Mouse (Mus musculus) limb, embryonic 14.5 days (tissue): ENCODE data around the gene Tpmt. TPM values are rescaled to one million over a fixed set of nuclear protein-coding genes. Genes with fewer than 3 reads are reported as not detected.

Source experiments
- ATAC-seq: fragments of 200-750 bp; cut with Nextera tagmentation; 2 replicates; pipeline ENCODE4 v1.8.0; 2017; ENCODE audit warnings: low read depth, moderate number of reproducible peaks, moderate TSS enrichment; ENCODE audit not compliant: low FRiP score
- DNase-seq: peaks from one replicate; pipeline ENCODE4 v3.0.0-alpha.2; 2015; ENCODE audit warnings: low spot score
- H3K27ac ChIP-seq: fragments of 300-500 bp; sonication (generic); replicated peaks from 2 replicates; pipeline ENCODE4 v1.5.1; 2014; ENCODE audit warnings: low read depth, mild to moderate bottlenecking, low read length, moderate library complexity, mixed read lengths
- H3K27me3 ChIP-seq: fragments of 300-500 bp; sonication (generic); 2 replicates; pipeline ENCODE4 v1.6.1; 2014; ENCODE audit warnings: low read length, mixed read lengths; ENCODE audit not compliant: control insufficient read depth, insufficient read depth
- H3K36me3 ChIP-seq: fragments of 300-500 bp; sonication (generic); 2 replicates; pipeline ENCODE4 v1.6.1; 2014; ENCODE audit warnings: mild to moderate bottlenecking, low read length, moderate library complexity, mixed read lengths; ENCODE audit not compliant: control insufficient read depth, insufficient read depth
- H3K4me1 ChIP-seq: fragments of 300-500 bp; sonication (generic); 2 replicates; pipeline ENCODE4 v1.6.1; 2014; ENCODE audit warnings: antibody characterized with exemption, low read length, mixed read lengths; ENCODE audit not compliant: control insufficient read depth, insufficient read depth
- H3K4me2 ChIP-seq: fragments of 300-500 bp; sonication (generic); replicated peaks from 2 replicates; pipeline ENCODE4 v1.6.1; 2014; ENCODE audit warnings: low read depth, mild to moderate bottlenecking, low read length, moderate library complexity; ENCODE audit not compliant: severe bottlenecking
- H3K4me3 ChIP-seq: fragments of 300-500 bp; sonication (generic); replicated peaks from 2 replicates; pipeline ENCODE4 v1.5.1; 2014; ENCODE audit warnings: low read length
- H3K9ac ChIP-seq: fragments of 300-500 bp; sonication (generic); 2 replicates; pipeline ENCODE4 v1.6.1; 2014; ENCODE audit warnings: mild to moderate bottlenecking, low read depth, low read length, moderate library complexity; ENCODE audit not compliant: severe bottlenecking
- H3K9me3 ChIP-seq: fragments of 300-500 bp; sonication (generic); 2 replicates; pipeline ENCODE4 v1.6.1; 2016; ENCODE audit warnings: low read length; ENCODE audit not compliant: control insufficient read depth
- POLR2A ChIP-seq: fragments of 200-500 bp; IDR thresholded peaks from 2 replicates; pipeline ENCODE4 v1.8.0; 2012; ENCODE audit warnings: inconsistent platforms, mild to moderate bottlenecking, moderate library complexity, borderline replicate concordance; ENCODE audit not compliant: insufficient read depth, insufficient read length; ENCODE audit errors: extremely low read depth
- WGBS: fragments of 180-500 bp; shearing (Covaris S2); extraction: QIAGEN DNeasy Blood & Tissue Kit; methylation state at CpG from one replicate; pipeline ENCODE4 v1.1.7; 2014; 5-methylcytosine and 5-hydroxymethylcytosine counted together
- polyA plus RNA-seq, 2 experiments: library from polyadenylated mRNA; depleted of rRNA in 1 of 2; stranded (reverse) in 1 of 2; unstranded in 1 of 2; fragments of >200 nt; fragmentation: Nextera tagmentation in 1 of 2; extraction: Ambion mirVana in 1 of 2; gene quantifications; 2 replicates each; pipeline versions ENCODE4 v1.2.1 to v1.2.3; 2012 to 2014

Tpmt gene
- polyA plus RNA-seq, 2 experiments, result 13.0 to 17.3 TPM

GRCm38 (mm10) chr13:47077367-47077766 is 32.8 kb upstream of the Tpmt start:
- DNase-seq, result no peak
- H3K9ac ChIP-seq, result no peak overlapping the region
- no peaks in the 10 kb centered on the region for H3K4me1 ChIP-seq
- H3K27ac ChIP-seq, result no peak overlapping the region
- no peak overlapping the region for H3K4me2 ChIP-seq
- H3K27me3 ChIP-seq, result no peaks in the 10 kb centered on the region
- no peak for TF ChIP-seq POLR2A
- ATAC-seq, result no peak
- no peak overlapping the region for H3K4me3 ChIP-seq
- 0 out of 2 replicates have a peak, but pooled peaks cover 3% of the 10 kb centered on the region for H3K9me3 ChIP-seq
- peaks cover 32% of the 10 kb centered on the region for H3K36me3 ChIP-seq

- no peak overlapping the region for H3K27ac ChIP-seq
- H3K9ac ChIP-seq, result no peak overlapping the region
- no peak for DNase-seq
- peaks cover 31% of the 10 kb centered on the region for H3K36me3 ChIP-seq
- 77% methylated on average over 5 of the region's 5 CpGs for WGBS
- no peaks in the 10 kb centered on the region for H3K27me3 ChIP-seq
- no peak overlapping the region for H3K4me2 ChIP-seq
- no peak overlapping the region for H3K4me3 ChIP-seq
- TF ChIP-seq POLR2A, result no peak
- H3K9me3 ChIP-seq, result 0 out of 2 replicates have a peak, but pooled peaks cover 3% of the 10 kb centered on the region
- no peak for ATAC-seq
- H3K4me1 ChIP-seq, result no peaks in the 10 kb centered on the region
Observed at GRCm38 (mm10) chr13:47076156-47076555, 31.6 kb upstream of the Tpmt start.

- DNase-seq (no peak), ATAC-seq (no peak)
- Histone ChIP-seq H3K4me1 (no peaks in the 10 kb centered on the region), H3K4me3 (no peak overlapping the region), H3K9me3 (no peaks in the 10 kb centered on the region), H3K36me3 (peaks cover 14% of the 10 kb centered on the region), H3K27me3 (no peaks in the 10 kb centered on the region), H3K27ac (no peak overlapping the region), H3K9ac (no peak overlapping the region), H3K4me2 (no peak overlapping the region)
- TF ChIP-seq POLR2A, result no peak
- 94% methylated on average over 5 of the region's 5 CpGs for WGBS
Observed at GRCm38 (mm10) chr13:47072484-47072883, 27.9 kb upstream of the Tpmt start.

GRCm38 (mm10) chr13:47071871-47072270 is 27.3 kb upstream of the Tpmt start:
- H3K9ac ChIP-seq, result no peak overlapping the region
- H3K4me1 ChIP-seq, result no peaks in the 10 kb centered on the region
- no peaks in the 10 kb centered on the region for H3K27me3 ChIP-seq
- no peak for ATAC-seq
- WGBS, result 94% methylated on average over 13 of the region's 13 CpGs
- TF ChIP-seq POLR2A, result no peak
- H3K4me3 ChIP-seq, result no peak overlapping the region
- no peak overlapping the region for H3K4me2 ChIP-seq
- peaks cover 20% of the 10 kb centered on the region for H3K36me3 ChIP-seq
- no peak overlapping the region for H3K27ac ChIP-seq
- DNase-seq, result no peak
- no peaks in the 10 kb centered on the region for H3K9me3 ChIP-seq

- Histone ChIP-seq H3K4me3 (no peak overlapping the region), H3K4me2 (no peak overlapping the region), H3K27ac (no peak overlapping the region), H3K36me3 (peaks cover 23% of the 10 kb centered on the region), H3K9me3 (no peaks in the 10 kb centered on the region), H3K27me3 (no peaks in the 10 kb centered on the region), H3K4me1 (no peaks in the 10 kb centered on the region), H3K9ac (no peak overlapping the region)
- WGBS, result 59% methylated on average over 15 of the region's 15 CpGs
- ATAC-seq, result no peak
- DNase-seq, result no peak
- TF ChIP-seq POLR2A, result no peak
Observed at GRCm38 (mm10) chr13:47070329-47071080, 26.0 kb upstream of the Tpmt start.

- no peak overlapping the region for H3K4me2 ChIP-seq
- H3K27me3 ChIP-seq, result no peaks in the 10 kb centered on the region
- H3K4me3 ChIP-seq, result no peak overlapping the region
- H3K4me1 ChIP-seq, result no peaks in the 10 kb centered on the region
- DNase-seq (no peak), ATAC-seq (no peak)
- peaks cover 39% of the 10 kb centered on the region for H3K36me3 ChIP-seq
- 92% methylated on average over 6 of the region's 6 CpGs for WGBS
- no peak overlapping the region for H3K9ac ChIP-seq
- TF ChIP-seq POLR2A, result no peak
- H3K27ac ChIP-seq, result no peak overlapping the region
- H3K9me3 ChIP-seq, result no peaks in the 10 kb centered on the region
Observed at GRCm38 (mm10) chr13:47067001-47067400, 22.5 kb upstream of the Tpmt start.
